Mouse (Mus musculus): ENCODE measurements at regions not wholly inside any gene's neighbourhood (a gene's known extent, or its start where the extent isn't known, plus 50 kb on each side); places are given as distances from the start of the nearest gene placed in this dataset.

GRCm38 (mm10) chr13:29019839-29020238 is 66.3 kb upstream of the Sox4 start:
- Histone ChIP-seq H3K4me3 (replicated peaks) (no peak overlapping the region), H3K27me3 (replicated peaks) (no peaks in the 10 kb centered on the region), H3K9me3 (replicated peaks) (no peaks in the 10 kb centered on the region), H3K36me3 (no peaks in the 10 kb centered on the region), H3K4me1 (peaks cover 10% of the 10 kb centered on the region), H3K27ac (replicated peaks) (no peak overlapping the region), H3K4me2 (no peak overlapping the region), H3K9ac (replicated peaks) (no peak overlapping the region)
- 94% methylated on average over 3 of the region's 3 CpGs for WGBS
- ATAC-seq (ENCODE audit: low FRiP score), result no peak

- no peaks in the 10 kb centered on the region for H3K9me3 ChIP-seq (replicated peaks)
- H3K9ac ChIP-seq (replicated peaks), result peak overlapping the region; percentile 46
- H3K4me1 ChIP-seq, result peaks cover 28% of the 10 kb centered on the region
- ATAC-seq (ENCODE audit: low FRiP score), result peak; percentile 81
- WGBS, result 40% methylated on average over 25 of the region's 25 CpGs
- H3K4me3 ChIP-seq (replicated peaks), result peak overlapping the region; percentile 46
- H3K4me2 ChIP-seq, result peak overlapping the region; percentile 61
- no peaks in the 10 kb centered on the region for H3K27me3 ChIP-seq (replicated peaks)
- no peaks in the 10 kb centered on the region for H3K36me3 ChIP-seq
- peak overlapping the region; percentile 89 for H3K27ac ChIP-seq (replicated peaks)
These were observed 62.7 kb upstream of the Sox4 start for GRCm38 (mm10) chr13:29016145-29016651.

DNA sequence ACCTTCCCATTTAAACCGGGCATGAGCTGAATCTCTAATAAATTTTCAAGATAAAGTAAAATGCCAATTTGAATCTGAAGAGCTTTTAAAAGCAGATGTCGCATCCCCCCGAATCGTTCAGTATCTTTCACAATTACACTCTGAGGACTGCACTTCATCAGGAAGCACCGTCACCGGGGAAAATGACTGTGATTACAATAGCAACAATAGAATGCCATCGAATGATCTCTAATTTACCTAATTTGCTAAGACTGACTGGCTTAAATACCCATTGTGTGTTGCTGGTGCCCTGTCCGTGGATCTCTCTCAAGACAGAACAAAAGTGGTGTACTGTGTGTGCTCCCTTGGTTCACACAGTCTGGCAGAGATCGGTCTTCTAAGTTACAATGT is 62.1 kb upstream of the Sox4 start:
- peak overlapping the region; percentile 61 for H3K4me2 ChIP-seq
- H3K4me1 ChIP-seq, result peaks cover 28% of the 10 kb centered on the region
- peak overlapping the region; percentile 46 for H3K4me3 ChIP-seq (replicated peaks)
- peak overlapping the region; percentile 46 for H3K9ac ChIP-seq (replicated peaks)
- no peaks in the 10 kb centered on the region for H3K9me3 ChIP-seq (replicated peaks)
- H3K27me3 ChIP-seq (replicated peaks), result no peaks in the 10 kb centered on the region
- 15% methylated on average over 9 of the region's 9 CpGs for WGBS
- H3K27ac ChIP-seq (replicated peaks), result peak overlapping the region; percentile 89
- H3K36me3 ChIP-seq, result no peaks in the 10 kb centered on the region
- peak; percentile 65; the same call in 1 of the 2 replicates for ATAC-seq (ENCODE audit: low FRiP score)

DNA sequence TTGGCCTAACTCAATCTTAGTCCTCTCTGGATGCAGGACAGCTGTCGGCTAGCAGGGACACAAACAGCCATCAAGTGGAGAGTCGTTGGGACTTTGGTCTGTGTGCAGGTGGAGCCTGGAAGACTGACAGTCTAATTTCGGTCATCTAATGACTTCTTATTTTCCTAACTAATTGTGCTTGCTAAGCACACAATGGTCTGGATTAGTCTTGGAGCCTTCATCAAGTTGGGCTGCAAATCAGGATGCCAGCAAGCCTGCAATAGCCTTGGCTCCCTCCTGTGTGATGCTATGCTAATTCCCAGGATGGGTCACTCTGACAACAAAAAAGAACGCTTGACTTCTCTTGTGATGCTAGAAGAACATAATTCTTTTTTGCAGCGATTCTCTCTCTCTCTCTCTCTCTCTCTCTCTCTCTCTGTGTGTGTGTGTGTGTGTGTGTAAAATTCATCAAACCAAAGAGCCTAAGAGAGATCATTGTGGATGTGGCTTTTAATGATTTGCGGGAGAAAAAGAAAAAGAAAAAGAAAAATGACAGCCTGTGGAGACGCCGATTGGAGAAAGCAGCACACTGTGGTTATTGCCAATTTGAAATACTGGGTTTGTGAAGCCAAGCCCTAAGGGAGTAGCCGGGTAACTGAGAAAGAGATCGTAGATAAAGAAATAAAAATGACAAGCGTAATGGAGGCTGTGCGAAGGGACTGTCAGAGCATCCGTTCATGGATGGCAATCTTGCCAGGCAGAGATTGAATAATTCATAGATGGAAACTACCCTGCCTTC is 61.5 kb upstream of the Sox4 start:
- ATAC-seq (ENCODE audit: low FRiP score), result peak; percentile 63
- peak overlapping the region; percentile 46 for H3K9ac ChIP-seq (replicated peaks)
- H3K36me3 ChIP-seq, result no peaks in the 10 kb centered on the region
- 13% methylated on average over 13 of the region's 13 CpGs for WGBS
- H3K27ac ChIP-seq (replicated peaks), result peak overlapping the region; percentile 89
- H3K4me1 ChIP-seq, result peaks cover 28% of the 10 kb centered on the region
- no peaks in the 10 kb centered on the region for H3K27me3 ChIP-seq (replicated peaks)
- H3K4me3 ChIP-seq (replicated peaks), result peak overlapping the region; percentile 46
- H3K4me2 ChIP-seq, result peak overlapping the region; percentile 61
- H3K9me3 ChIP-seq (replicated peaks), result no peaks in the 10 kb centered on the region

- Histone ChIP-seq H3K4me2 (peak overlapping the region; percentile 61), H3K27me3 (replicated peaks) (no peaks in the 10 kb centered on the region), H3K9ac (replicated peaks) (peak overlapping the region; percentile 46), H3K4me1 (peaks cover 28% of the 10 kb centered on the region), H3K4me3 (replicated peaks) (peak overlapping the region; percentile 46), H3K27ac (replicated peaks) (peak overlapping the region; percentile 89), H3K9me3 (replicated peaks) (no peaks in the 10 kb centered on the region), H3K36me3 (no peaks in the 10 kb centered on the region)
- WGBS, result 28% methylated on average over 15 of the region's 15 CpGs
- peak; percentile 53 for ATAC-seq (ENCODE audit: low FRiP score)
These were observed 60.7 kb upstream of the Sox4 start for GRCm38 (mm10) chr13:29014066-29014826.

DNA sequence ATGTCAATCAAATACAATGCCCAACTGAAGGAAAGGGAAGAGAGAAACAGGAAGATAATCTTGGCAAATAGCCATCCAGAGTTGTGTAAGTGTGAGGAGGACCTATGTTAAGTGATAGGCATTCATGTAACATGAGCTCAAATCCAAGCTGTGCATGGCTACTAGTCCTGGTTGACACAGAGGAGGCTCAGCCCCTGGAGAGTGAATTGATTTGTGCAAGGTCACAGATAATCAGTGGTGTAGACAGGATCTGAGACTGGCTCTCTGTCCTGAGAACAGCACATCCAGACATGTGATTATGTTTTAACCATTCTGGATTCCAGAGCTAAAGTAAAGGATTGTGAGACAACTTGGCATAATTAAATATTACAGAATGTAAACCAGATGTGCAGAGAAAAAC is 53.0 kb upstream of the Sox4 start:
- no peak for ATAC-seq (ENCODE audit: low FRiP score)
- Histone ChIP-seq H3K27me3 (replicated peaks) (no peaks in the 10 kb centered on the region), H3K27ac (replicated peaks) (no peak overlapping the region), H3K4me3 (replicated peaks) (no peak overlapping the region), H3K4me1 (no peaks in the 10 kb centered on the region), H3K9me3 (replicated peaks) (no peaks in the 10 kb centered on the region), H3K36me3 (no peaks in the 10 kb centered on the region), H3K9ac (replicated peaks) (no peak overlapping the region), H3K4me2 (no peak overlapping the region)

Data from neural tube, embryonic 15.5 days (tissue).